Mouse (Mus musculus) stomach, postnatal 0 days (tissue): Measurements from ENCODE around the gene Colgalt1. TPM values are rescaled to one million over a fixed set of nuclear protein-coding genes. Genes with fewer than 3 reads are reported as not detected.

Source experiments
- ATAC-seq: fragments of 200-750 bp; cut with Nextera tagmentation; 2 replicates; pipeline ENCODE4 v1.8.0; 2017; ENCODE audit not compliant: low FRiP score, low TSS enrichment
- DNase-seq: peaks from one replicate; pipeline ENCODE4 v3.0.0-alpha.2; 2016; ENCODE audit warnings: low spot score
- H3K27ac ChIP-seq: fragments of 300-500 bp; sonication (generic); replicated peaks from 2 replicates; pipeline ENCODE4 v1.5.1; 2014; ENCODE audit warnings: mild to moderate bottlenecking, control low read depth
- H3K27me3 ChIP-seq: fragments of 300-500 bp; sonication (generic); 2 replicates; pipeline ENCODE4 v1.6.1; 2014; ENCODE audit warnings: low read length; ENCODE audit not compliant: control insufficient read depth, insufficient read depth
- H3K36me3 ChIP-seq: fragments of 300-500 bp; sonication (generic); 2 replicates; pipeline ENCODE4 v1.6.1; 2014; ENCODE audit warnings: low read length, mixed read lengths; ENCODE audit not compliant: control insufficient read depth, insufficient read depth
- H3K4me1 ChIP-seq: fragments of 300-500 bp; sonication (generic); replicated peaks from 2 replicates; pipeline ENCODE4 v1.6.1; 2014; ENCODE audit warnings: antibody characterized with exemption; ENCODE audit not compliant: control insufficient read depth, insufficient read depth
- H3K4me2 ChIP-seq: fragments of 300-500 bp; sonication (generic); replicated peaks from 2 replicates; pipeline ENCODE4 v1.6.1; 2014; ENCODE audit warnings: low read depth, mild to moderate bottlenecking, control low read depth, moderate library complexity
- H3K4me3 ChIP-seq: fragments of 300-500 bp; sonication (generic); 2 replicates; pipeline ENCODE4 v1.5.1; 2014; ENCODE audit warnings: low read depth, low read length, control low read depth
- H3K9ac ChIP-seq: fragments of 300-500 bp; sonication (generic); 2 replicates; pipeline ENCODE4 v1.6.1; 2014; ENCODE audit warnings: mild to moderate bottlenecking, low read length, control low read depth, mixed read lengths
- H3K9me3 ChIP-seq: fragments of 300-500 bp; sonication (generic); 2 replicates; pipeline ENCODE4 v1.6.1; 2016; ENCODE audit warnings: low read length; ENCODE audit not compliant: control insufficient read depth
- CTCF ChIP-seq: IDR thresholded peaks from 2 replicates; pipeline ENCODE4 v1.5.1; 2016; ENCODE audit warnings: antibody characterized with exemption, low read depth, mild to moderate bottlenecking, moderate library complexity
- EP300 ChIP-seq: optimal IDR thresholded peaks from 2 replicates; pipeline ENCODE3; 2016; ENCODE audit warnings: antibody characterized with exemption
- WGBS: fragments of 180-500 bp; shearing (Covaris S2); extraction: QIAGEN DNeasy Blood & Tissue Kit; methylation state at CpG from one replicate; pipeline ENCODE4 v1.1.7; 2014; 5-methylcytosine and 5-hydroxymethylcytosine counted together
- polyA plus RNA-seq: library from polyadenylated mRNA; unstranded; fragments of >200 nt; fragmentation: Nextera tagmentation; extraction: Ambion mirVana; gene quantifications from 2 replicates; pipeline ENCODE4 v1.2.1, GENCODE M21; 2015

The Colgalt1 gene
- polyA plus RNA-seq, 1 experiment from 2014 or later = 41.1 TPM

GRCm38 (mm10) chr8:71592374-71593170 lies 18.2 kb upstream of the Colgalt1 start:
- 3% methylated on average over 57 of the region's 60 CpGs for WGBS
- H3K9ac ChIP-seq = peak overlapping the region; percentile 81
- TF ChIP-seq CTCF = peak; percentile 32
- TF ChIP-seq EP300 = no peak
- H3K27me3 ChIP-seq = no peaks in the 10 kb centered on the region
- H3K4me3 ChIP-seq = peak overlapping the region; percentile 72
- peak overlapping the region; percentile 97 for H3K27ac ChIP-seq
- no peaks in the 10 kb centered on the region for H3K36me3 ChIP-seq
- DNase-seq (peak; percentile 74), ATAC-seq (peak; percentile 68)
- peak overlapping the region; percentile 72 for H3K4me2 ChIP-seq
- H3K9me3 ChIP-seq = no peaks in the 10 kb centered on the region
- H3K4me1 ChIP-seq = peaks cover 3% of the 10 kb centered on the region

GRCm38 (mm10) chr8:71593556-71594323 lies 17.1 kb upstream of the Colgalt1 start:
- H3K27ac ChIP-seq = no peak overlapping the region
- H3K4me3 ChIP-seq = no peak overlapping the region
- no peak for ATAC-seq
- H3K9me3 ChIP-seq = no peaks in the 10 kb centered on the region
- no peak for DNase-seq
- WGBS = 87% methylated on average over 8 of the region's 8 CpGs
- H3K36me3 ChIP-seq = no peaks in the 10 kb centered on the region
- H3K9ac ChIP-seq = no peak overlapping the region
- TF ChIP-seq EP300 (no peak), CTCF (no peak)
- H3K4me2 ChIP-seq = no peak overlapping the region
- no peaks in the 10 kb centered on the region for H3K27me3 ChIP-seq
- H3K4me1 ChIP-seq = peaks cover 3% of the 10 kb centered on the region

GRCm38 (mm10) chr8:71594324-71594722 lies 16.5 kb upstream of the Colgalt1 start:
- Histone ChIP-seq H3K9me3 (no peaks in the 10 kb centered on the region), H3K4me1 (peaks cover 3% of the 10 kb centered on the region), H3K27me3 (no peaks in the 10 kb centered on the region), H3K36me3 (no peaks in the 10 kb centered on the region), H3K4me2 (no peak overlapping the region), H3K27ac (no peak overlapping the region), H3K4me3 (no peak overlapping the region), H3K9ac (no peak overlapping the region)
- 88% methylated on average over 4 of the region's 4 CpGs for WGBS
- no peak for DNase-seq
- no peak for ATAC-seq
- no peak for TF ChIP-seq EP300
- TF ChIP-seq CTCF = no peak

- no peak overlapping the region for H3K4me2 ChIP-seq
- H3K36me3 ChIP-seq = no peaks in the 10 kb centered on the region
- H3K9ac ChIP-seq = 0 out of 2 replicates have a peak overlapping the region, but pooled peaks have one; percentile 18
- WGBS = 6% methylated on average over 27 of the region's 27 CpGs
- H3K4me1 ChIP-seq = peaks cover 3% of the 10 kb centered on the region
- TF ChIP-seq EP300 (no peak), CTCF (peak; percentile 100)
- peak; percentile 90 for DNase-seq
- no peaks in the 10 kb centered on the region for H3K27me3 ChIP-seq
- H3K27ac ChIP-seq = no peak overlapping the region
- no peaks in the 10 kb centered on the region for H3K9me3 ChIP-seq
- peak; percentile 43 for ATAC-seq
- H3K4me3 ChIP-seq = no peak overlapping the region
These were observed 14.9 kb upstream of the Colgalt1 start for GRCm38 (mm10) chr8:71595862-71596261.

GRCm38 (mm10) chr8:71596384-71596783 lies 14.4 kb upstream of the Colgalt1 start:
- Histone ChIP-seq H3K9me3 (no peaks in the 10 kb centered on the region), H3K36me3 (no peaks in the 10 kb centered on the region), H3K4me1 (peaks cover 3% of the 10 kb centered on the region), H3K27me3 (no peaks in the 10 kb centered on the region), H3K9ac (0 out of 2 replicates have a peak overlapping the region, but pooled peaks have one; percentile 18), H3K4me2 (no peak overlapping the region), H3K4me3 (no peak overlapping the region), H3K27ac (no peak overlapping the region)
- no peak for DNase-seq
- ATAC-seq = no peak
- TF ChIP-seq CTCF (no peak), EP300 (no peak)
- 62% methylated on average over 6 of the region's 6 CpGs for WGBS
